Mouse (Mus musculus) MEL (cell line): ENCODE data around the gene Nfia. TPM values are rescaled to one million over a fixed set of nuclear protein-coding genes. Genes with fewer than 3 reads are reported as not detected.

Experiments used
- DNase-seq: peaks from one replicate; pipeline ENCODE4 v3.0.0; 2011; ENCODE audit warnings: low read depth, low spot score
- H3K27ac ChIP-seq: 2 replicates; pipeline ENCODE4 v1.5.1; 2012; ENCODE audit warnings: low read depth, mild to moderate bottlenecking, control low read depth, low read length, moderate library complexity; ENCODE audit not compliant: control insufficient read depth
- H3K27me3 ChIP-seq, 2 experiments: fragments of 150-350 bp in 1 of 2; sonication (generic) in 1 of 2; 2 replicates each; pipeline ENCODE4 v1.6.1; 2012; ENCODE audit warnings: low read length in 2 of 2, mild to moderate bottlenecking in 2 of 2, improper control_type of control experiment in 1 of 2, moderate library complexity in 1 of 2; ENCODE audit not compliant: insufficient read depth in 2 of 2, control insufficient read depth in 1 of 2
- H3K36me3 ChIP-seq, 2 experiments: 2 replicates each; pipeline ENCODE4 v1.6.1; 2012 to 2014; ENCODE audit warnings: low read length in 2 of 2, improper control_type of control experiment in 1 of 2, inconsistent platforms in 1 of 2, mild to moderate bottlenecking in 1 of 2; ENCODE audit not compliant: insufficient read depth in 2 of 2, control insufficient read depth in 1 of 2
- H3K4me1 ChIP-seq, 2 experiments: fragments of 150-350 bp in 1 of 2; sonication (generic) in 1 of 2; 2 replicates each; pipeline ENCODE4 v1.6.1; 2012; ENCODE audit warnings: low read length in 2 of 2, improper control_type of control experiment in 1 of 2, mild to moderate bottlenecking in 1 of 2; ENCODE audit not compliant: insufficient read depth in 2 of 2, control insufficient read depth in 1 of 2
- H3K4me3 ChIP-seq, 2 experiments: fragments of 150-350 bp in 1 of 2; sonication (generic) in 1 of 2; 2 replicates each; pipeline ENCODE4 v1.5.1; 2012; ENCODE audit warnings: low read depth in 2 of 2, low read length in 2 of 2, mild to moderate bottlenecking in 2 of 2, moderate library complexity in 2 of 2, control low read depth in 1 of 2, improper control_type of control experiment in 1 of 2; ENCODE audit not compliant: control insufficient read depth in 1 of 2, insufficient read depth in 1 of 2
- H3K79me2 ChIP-seq: 2 replicates; pipeline ENCODE4 v1.6.1; 2012; ENCODE audit warnings: mild to moderate bottlenecking, low read length, moderate library complexity; ENCODE audit not compliant: control insufficient read depth, poor library complexity, insufficient read depth
- H3K9ac ChIP-seq: 2 replicates; pipeline ENCODE4 v1.6.1; 2012; ENCODE audit warnings: low read depth, mild to moderate bottlenecking, control low read depth, low read length, moderate library complexity; ENCODE audit not compliant: control insufficient read depth, poor library complexity, severe bottlenecking
- H3K9me3 ChIP-seq: fragments of 150-350 bp; sonication (generic); replicated peaks from 2 replicates; pipeline ENCODE4 v1.6.1; 2012; ENCODE audit warnings: mild to moderate bottlenecking, low read length, improper control_type of control experiment, moderate library complexity; ENCODE audit not compliant: insufficient read depth
- BHLHE40 ChIP-seq: IDR thresholded peaks from 2 replicates; pipeline ENCODE4 v1.6.1; 2012; ENCODE audit warnings: low read depth, mild to moderate bottlenecking, inconsistent platforms, low read length, improper control_type of control experiment, borderline replicate concordance
- CHD2 ChIP-seq: IDR thresholded peaks from 2 replicates; pipeline ENCODE4 v1.6.1; 2011; ENCODE audit warnings: low read length, improper control_type of control experiment
- E2F4 ChIP-seq: IDR thresholded peaks from 2 replicates; pipeline ENCODE4 v1.6.1; 2011; ENCODE audit warnings: low read depth, low read length, improper control_type of control experiment, borderline replicate concordance
- ELF1 ChIP-seq: IDR thresholded peaks from 2 replicates; pipeline ENCODE4 v1.6.1; 2014; ENCODE audit warnings: low read depth, mild to moderate bottlenecking, inconsistent platforms, low read length, improper control_type of control experiment, moderate library complexity
- GABPA ChIP-seq: IDR thresholded peaks from 2 replicates; pipeline ENCODE4 v1.6.1; 2012; ENCODE audit warnings: low read depth, mild to moderate bottlenecking, inconsistent platforms, low read length, improper control_type of control experiment, moderate library complexity
- KAT2A ChIP-seq: conservative IDR thresholded peaks from 2 replicates; pipeline ENCODE4 v1.6.1; 2012; ENCODE audit warnings: low read depth, low read length, improper control_type of control experiment, inconsistent platforms
- MAFK ChIP-seq: IDR thresholded peaks from 2 replicates; pipeline ENCODE4 v1.6.1; 2011; ENCODE audit warnings: low read depth, mild to moderate bottlenecking, low read length, improper control_type of control experiment, borderline replicate concordance
- MAZ ChIP-seq: IDR thresholded peaks from 2 replicates; pipeline ENCODE4 v1.6.1; 2012; ENCODE audit warnings: low read depth, mild to moderate bottlenecking, inconsistent platforms, low read length, improper control_type of control experiment
- MEF2A ChIP-seq: IDR thresholded peaks from 2 replicates; pipeline ENCODE4 v1.6.1; 2014; ENCODE audit warnings: low read depth, mild to moderate bottlenecking, inconsistent platforms, low read length, improper control_type of control experiment; ENCODE audit not compliant: poor library complexity, insufficient replicate concordance, severe bottlenecking; ENCODE audit errors: extremely low read depth
- MXI1 ChIP-seq: IDR thresholded peaks from 2 replicates; pipeline ENCODE4 v1.6.1; 2011; ENCODE audit warnings: mild to moderate bottlenecking, low read depth, low read length, improper control_type of control experiment
- MYC ChIP-seq: IDR thresholded peaks from 2 replicates; pipeline ENCODE4 v1.6.1; 2011; ENCODE audit warnings: low read depth, mild to moderate bottlenecking, low read length, improper control_type of control experiment, moderate library complexity
- NRF1 ChIP-seq: IDR thresholded peaks from 2 replicates; pipeline ENCODE4 v1.6.1; 2014; ENCODE audit warnings: low read depth, mild to moderate bottlenecking, inconsistent platforms, low read length, improper control_type of control experiment, moderate library complexity; ENCODE audit not compliant: poor library complexity, insufficient read depth, severe bottlenecking
- RAD21 ChIP-seq: IDR thresholded peaks from 2 replicates; pipeline ENCODE4 v1.6.1; 2011; ENCODE audit warnings: mild to moderate bottlenecking, low read depth, low read length, improper control_type of control experiment
- SIN3A ChIP-seq: IDR thresholded peaks from 2 replicates; pipeline ENCODE4 v1.6.1; 2012; ENCODE audit warnings: low read length, improper control_type of control experiment, inconsistent platforms
- TAL1 ChIP-seq: IDR thresholded peaks from 2 replicates; pipeline ENCODE4 v1.6.1; 2012; ENCODE audit warnings: mild to moderate bottlenecking, inconsistent platforms, low read length, moderate library complexity, mixed read lengths
- TCF12 ChIP-seq: IDR thresholded peaks from 2 replicates; pipeline ENCODE4 v1.6.1; 2014; ENCODE audit warnings: low read depth, mild to moderate bottlenecking, inconsistent platforms, low read length, improper control_type of control experiment, moderate library complexity
- ZMIZ1 ChIP-seq: IDR thresholded peaks from 2 replicates; pipeline ENCODE4 v1.6.1; 2012; ENCODE audit warnings: low read depth, mild to moderate bottlenecking, inconsistent platforms, low read length, improper control_type of control experiment, moderate library complexity
- ZNF384 ChIP-seq: IDR thresholded peaks from 2 replicates; pipeline ENCODE4 v1.6.1; 2012; ENCODE audit warnings: low read depth, mild to moderate bottlenecking, inconsistent platforms, low read length, improper control_type of control experiment
- polyA plus RNA-seq, 2 experiments: library from polyadenylated mRNA; stranded (reverse) in 1 of 2; unstranded in 1 of 2; fragments of >175 nt in 1 of 2; fragments of >200 nt in 1 of 2; gene quantifications; 2 replicates each; pipeline versions ENCODE4 v1.2.1 to v1.2.4; 2012; ENCODE audit warnings: low replicate concordance in 2 of 2, low read depth in 1 of 2; ENCODE audit not compliant: insufficient read length in 2 of 2, insufficient read depth in 1 of 2, missing spikeins in 1 of 2
- total RNA-seq: library from RNA; depleted of rRNA; stranded (reverse); fragments of 300-350 nt; gene quantifications from 2 replicates; pipeline ENCODE4 v1.2.3, GENCODE M21; 2012

Gene Nfia
- total and polyA plus RNA-seq, 3 experiments, result 10.2 to 20.5 (median 13.4) TPM

DNA sequence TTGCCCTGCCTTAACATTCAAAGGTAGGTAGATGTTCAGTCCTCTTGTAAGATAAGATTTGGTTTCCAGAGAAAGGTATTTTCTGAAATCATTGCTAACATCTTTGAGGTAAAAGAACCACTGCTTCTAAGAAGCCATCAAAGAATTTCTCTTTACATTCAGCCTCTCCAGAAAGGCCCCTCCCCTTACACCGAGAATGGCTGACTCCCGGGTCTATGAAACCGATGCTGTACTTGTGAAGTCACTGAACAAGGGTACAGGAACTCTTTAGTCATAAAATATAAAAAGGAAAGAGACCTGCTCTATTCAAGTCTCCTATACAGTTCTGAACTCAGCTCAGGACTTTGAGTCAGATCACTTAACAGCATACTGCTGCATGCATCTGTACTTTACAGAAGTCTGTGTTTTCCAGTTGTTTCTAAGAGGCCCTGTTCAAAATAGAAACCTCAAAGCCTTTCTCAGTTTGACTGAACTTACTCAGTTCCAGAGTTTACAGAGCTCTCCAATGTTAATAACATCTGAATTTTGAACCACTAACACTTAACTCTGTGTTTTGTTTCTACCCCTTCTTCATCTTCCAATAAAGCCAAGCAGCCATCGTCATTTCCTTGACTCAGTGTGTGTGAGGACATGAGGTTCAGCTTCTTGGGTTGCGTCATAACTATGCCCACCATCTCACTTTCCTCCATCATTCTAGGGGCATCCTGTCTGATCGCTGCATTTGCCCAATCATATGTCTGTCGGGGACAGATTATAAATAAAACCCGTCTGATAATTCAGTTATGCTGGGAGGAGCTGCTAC, 223.6 kb downstream of the Nfia start:
- H3K36me3 ChIP-seq, result peaks cover 0 to 10% of the 10 kb centered on the region in 2 experiments; a peak in 2 of 4 replicates
- H3K4me3 ChIP-seq, result no peak overlapping the region
- no peak for DNase-seq
- H3K27me3 ChIP-seq, result no peaks in the 10 kb centered on the region
- no peak overlapping the region for H3K27ac ChIP-seq
- no peaks in the 10 kb centered on the region for H3K9me3 ChIP-seq
- H3K79me2 ChIP-seq, result no peaks in the 10 kb centered on the region
- H3K4me1 ChIP-seq, result no peaks in the 10 kb centered on the region
- TF ChIP-seq ELF1 (no peak), E2F4 (no peak), MXI1 (no peak), MAFK (no peak), ZMIZ1 (no peak), KAT2A (no peak), RAD21 (no peak), GABPA (no peak), MAZ (no peak), MYC (no peak), TCF12 (no peak), TAL1 (no peak), BHLHE40 (no peak), MEF2A (no peak), ZNF384 (no peak)
- TF ChIP-seq, all 39 proteins: peak for 0
- H3K9ac ChIP-seq, result no peak overlapping the region

DNA sequence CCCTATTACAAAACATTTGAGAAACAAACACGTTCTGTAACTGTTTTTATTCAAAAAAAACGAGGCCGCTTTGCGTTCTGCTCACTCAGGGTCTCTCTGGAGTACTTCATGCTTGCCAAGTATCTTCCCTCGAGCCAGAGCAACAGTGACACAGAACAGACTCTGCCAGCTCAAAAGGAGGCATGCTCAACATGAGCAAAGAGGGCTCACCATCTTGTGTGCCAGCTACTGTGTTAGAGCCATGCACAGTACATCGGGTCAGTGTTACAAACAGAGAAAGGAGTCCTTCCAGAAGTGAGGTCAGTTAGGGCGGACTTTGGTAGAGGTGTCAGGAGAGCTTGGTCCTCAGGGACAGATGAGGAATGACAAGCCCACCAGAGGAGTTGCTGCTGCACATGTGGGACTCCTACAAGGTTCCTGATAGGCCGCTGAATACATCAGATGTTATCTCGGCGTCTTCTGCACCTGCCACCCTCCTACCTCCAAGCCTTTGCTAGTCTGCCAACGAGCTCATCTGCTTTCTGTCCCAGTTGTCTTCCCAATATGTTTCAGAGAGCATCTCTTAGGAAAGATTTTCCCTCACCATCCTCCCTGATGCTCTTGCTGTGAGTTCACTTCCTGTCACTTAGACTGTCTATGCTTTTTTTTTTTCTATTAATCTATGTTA, 224.8 kb downstream of the Nfia start:
- Histone ChIP-seq H3K27me3 (no peaks in the 10 kb centered on the region), H3K9ac (no peak overlapping the region), H3K4me1 (no peaks in the 10 kb centered on the region), H3K27ac (no peak overlapping the region), H3K79me2 (no peaks in the 10 kb centered on the region), H3K9me3 (no peaks in the 10 kb centered on the region), H3K36me3 (peaks cover 0 to 9% of the 10 kb centered on the region in 2 experiments; a peak in 2 of 4 replicates), H3K4me3 (no peak overlapping the region)
- no peak for DNase-seq
- TF ChIP-seq MAFK (no peak), ELF1 (no peak), MXI1 (no peak), MEF2A (no peak), TCF12 (no peak), SIN3A (no peak), CHD2 (no peak), MAZ (no peak), NRF1 (no peak)
